Mouse (Mus musculus) kidney, adult 2 months (tissue): ENCODE data around the gene Maz. TPM values are rescaled to one million over a fixed set of nuclear protein-coding genes. Genes with fewer than 3 reads are reported as not detected.
A peak's percentile ranks its signal among the peaks of the same experiment; 100 is the strongest.

Experiments used
- DNase-seq: peaks from one replicate; pipeline ENCODE4 v3.0.0; 2021
- H3K27ac ChIP-seq: fragments of 200-500 bp; 2 replicates; pipeline ENCODE4 v1.5.1; 2012; ENCODE audit warnings: low read depth, low read length, control low read depth, inconsistent platforms; ENCODE audit not compliant: insufficient read depth
- H3K27me3 ChIP-seq: fragments of 200-500 bp; replicated peaks from 2 replicates; pipeline ENCODE4 v1.6.1; 2012; ENCODE audit warnings: mild to moderate bottlenecking, moderate library complexity, low read length, inconsistent platforms; ENCODE audit not compliant: control insufficient read depth, insufficient read depth
- H3K36me3 ChIP-seq: fragments of 200-500 bp; 2 replicates; pipeline ENCODE4 v1.6.1; 2012; ENCODE audit warnings: mild to moderate bottlenecking, moderate library complexity, low read length, inconsistent platforms; ENCODE audit not compliant: control insufficient read depth, insufficient read depth
- H3K4me1 ChIP-seq: fragments of 200-500 bp; 2 replicates; pipeline ENCODE4 v1.6.1; 2011; ENCODE audit warnings: low read length; ENCODE audit not compliant: control insufficient read depth, insufficient read depth
- H3K4me3 ChIP-seq: fragments of 200-500 bp; 2 replicates; pipeline ENCODE4 v1.5.1; 2011; ENCODE audit warnings: mild to moderate bottlenecking, low read depth, low read length, control low read depth; ENCODE audit not compliant: insufficient read depth
- CTCF ChIP-seq: fragments of 200-500 bp; conservative IDR thresholded peaks from 2 replicates; pipeline ENCODE4 v1.5.1; 2011; ENCODE audit warnings: low read depth, mild to moderate bottlenecking, control low read depth, low read length, moderate library complexity, mixed read lengths; ENCODE audit not compliant: insufficient read depth, insufficient read length
- POLR2A ChIP-seq: fragments of 200-500 bp; IDR thresholded peaks from one replicate; pipeline ENCODE4 v1.6.1; 2011; ENCODE audit warnings: low read depth, low read length, control low read depth
- WGBS: fragments of 180-500 bp; shearing (Covaris S2); methylation state at CpG from one replicate; pipeline ENCODE4 v1.1.7; 2018; 5-methylcytosine and 5-hydroxymethylcytosine counted together
- polyA plus RNA-seq: library from polyadenylated mRNA; depleted of rRNA; stranded (reverse); fragments of >200 nt; gene quantifications from 2 replicates; pipeline ENCODE4 v1.2.3, GENCODE M21; 2012; rRNA removed

The Maz gene
- polyA plus RNA-seq, 1 experiment = 97.9 TPM

DNA sequence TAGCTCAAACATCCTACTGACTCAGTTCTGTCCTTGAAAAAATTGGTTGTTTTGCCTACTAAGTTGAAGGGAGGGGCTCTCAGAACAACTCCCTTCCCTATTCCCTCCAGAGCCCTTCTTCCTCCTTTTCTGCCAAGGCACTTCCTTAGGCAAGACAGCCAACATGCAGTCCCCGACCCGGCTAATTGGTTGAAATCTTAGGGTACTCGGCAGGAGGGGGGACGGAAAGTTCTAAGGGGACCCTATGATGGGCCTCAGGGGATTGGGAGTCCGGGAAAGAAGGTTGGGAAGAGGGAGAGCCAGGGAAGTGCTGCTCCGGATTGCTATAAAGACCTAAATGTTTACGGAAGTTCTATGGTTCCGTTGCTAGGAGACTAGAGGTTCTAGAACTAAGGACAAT, 51.3 kb downstream of the Maz start:
- TF ChIP-seq CTCF (no peak), POLR2A (no peak)
- H3K36me3 ChIP-seq = no peaks in the 10 kb centered on the region; the same call in none of the 2 replicates
- no peak for DNase-seq
- H3K4me1 ChIP-seq = peaks cover 4% of the 10 kb centered on the region
- H3K4me3 ChIP-seq = peak overlapping the region; percentile 32
- WGBS = 9% methylated on average over 8 of the region's 8 CpGs
- no peaks in the 10 kb centered on the region for H3K27me3 ChIP-seq
- H3K27ac ChIP-seq = peak overlapping the region; percentile 33; the same call in 1 of the 2 replicates

Other genes with a start within 250 kb of the Maz start
- gene Tbx6, start 245.6 kb downstream of the Maz start, polyA plus RNA-seq = 2.1 and 2.2 TPM in 2 replicates
- gene Ppp4c, start 234.5 kb downstream of the Maz start, polyA plus RNA-seq = 135 and 145 TPM in 2 replicates
- 4.2 and 6.3 TPM in 2 replicates for gene Fam57b, start 229.4 kb downstream of the Maz start, polyA plus RNA-seq
- gene 4930451I11Rik, start 195.4 kb downstream of the Maz start, polyA plus RNA-seq = 0.46 TPM in 1 of 2 replicates, not detected in the other
- 0.15 and 0.33 TPM in 2 replicates for gene Doc2a, start 179.6 kb downstream of the Maz start, polyA plus RNA-seq
- gene Hirip3, start 165.1 kb downstream of the Maz start, polyA plus RNA-seq = 4.2 and 6.6 TPM in 2 replicates
- gene Ino80e, start 164.7 kb downstream of the Maz start, polyA plus RNA-seq = 39.6 and 47.0 TPM in 2 replicates
- 56.5 and 75.2 TPM in 2 replicates for gene Taok2, start 142.3 kb downstream of the Maz start, polyA plus RNA-seq
- gene Tmem219, start 104.1 kb downstream of the Maz start, polyA plus RNA-seq = 90.8 and 113 TPM in 2 replicates
- gene Kctd13, start 98.2 kb downstream of the Maz start, polyA plus RNA-seq = 21.4 and 21.9 TPM in 2 replicates
- gene Asphd1, start 77.5 kb downstream of the Maz start, polyA plus RNA-seq = 0.19 TPM in 1 of 2 replicates, not detected in the other
- gene Sez6l2, start 76.5 kb downstream of the Maz start, polyA plus RNA-seq = 1.2 and 1.4 TPM in 2 replicates
- 237 and 284 TPM in 2 replicates for gene Cdipt, start 51.1 kb downstream of the Maz start, polyA plus RNA-seq
- 0.74 and 1.1 TPM in 2 replicates for gene Cdiptos, start 50.9 kb downstream of the Maz start, polyA plus RNA-seq
- gene Mvp, start 12.4 kb downstream of the Maz start, polyA plus RNA-seq = 56.9 and 66.9 TPM in 2 replicates
- gene Pagr1b, start 10.6 kb downstream of the Maz start, polyA plus RNA-seq = 0.91 and 1.3 TPM in 2 replicates
- 2.8 and 17.6 TPM in 2 replicates for gene Pagr1a, start 9.7 kb downstream of the Maz start, polyA plus RNA-seq
- 21.2 and 28.9 TPM in 2 replicates for gene Gm42742, start 5.9 kb downstream of the Maz start, polyA plus RNA-seq
- 3.6 and 4.6 TPM in 2 replicates for gene Prrt2, start 5.8 kb downstream of the Maz start, polyA plus RNA-seq
- 0.67 and 0.73 TPM in 2 replicates for gene Kif22, start 15.4 kb upstream of the Maz start, polyA plus RNA-seq
- not detected in 2 replicates for gene Zg16, start 60.3 kb upstream of the Maz start, polyA plus RNA-seq
- gene AI467606, start 64.3 kb upstream of the Maz start, polyA plus RNA-seq = 4.2 and 7.7 TPM in 2 replicates
- gene Qprt, start 95.2 kb upstream of the Maz start, polyA plus RNA-seq = 127 and 137 TPM in 2 replicates
- gene Spn, start 110.8 kb upstream of the Maz start, polyA plus RNA-seq = 2.7 and 5.2 TPM in 2 replicates
- 26.9 and 33.6 TPM in 2 replicates for gene Cd2bp2, start 169.0 kb upstream of the Maz start, polyA plus RNA-seq
- 26.8 and 28.5 TPM in 2 replicates for gene Tbc1d10b, start 181.4 kb upstream of the Maz start, polyA plus RNA-seq
- gene Mylpf, start 181.9 kb upstream of the Maz start, polyA plus RNA-seq = 0.33 and 90.1 TPM in 2 replicates
- gene Zfp553, start 206.0 kb upstream of the Maz start, polyA plus RNA-seq = 7.9 and 9.6 TPM in 2 replicates
- gene Sept1, start 206.1 kb upstream of the Maz start, polyA plus RNA-seq = 24.1 and 38.4 TPM in 2 replicates
- 48.4 and 85.5 TPM in 2 replicates for gene Zfp771, start 217.2 kb upstream of the Maz start, polyA plus RNA-seq
- 68.9 and 70.5 TPM in 2 replicates for gene Dctpp1, start 233.7 kb upstream of the Maz start, polyA plus RNA-seq
- 153 and 156 TPM in 2 replicates for gene Sephs2, start 247.0 kb upstream of the Maz start, polyA plus RNA-seq